Mouse (Mus musculus) mouse trophoblast stem cell (cell line): Measurements from ENCODE around the gene 1700042G07Rik.

Experiments used
- in situ Hi-C, 2 experiments: fragments of 300-500 bp; cut with MseI, MboI; formaldehyde crosslinking; loops; 2 replicates in 1 of 2; 3 replicates in 1 of 2; pipeline ENCODE4 v1.15.1; 2025

The 1700042G07Rik gene

DNA sequence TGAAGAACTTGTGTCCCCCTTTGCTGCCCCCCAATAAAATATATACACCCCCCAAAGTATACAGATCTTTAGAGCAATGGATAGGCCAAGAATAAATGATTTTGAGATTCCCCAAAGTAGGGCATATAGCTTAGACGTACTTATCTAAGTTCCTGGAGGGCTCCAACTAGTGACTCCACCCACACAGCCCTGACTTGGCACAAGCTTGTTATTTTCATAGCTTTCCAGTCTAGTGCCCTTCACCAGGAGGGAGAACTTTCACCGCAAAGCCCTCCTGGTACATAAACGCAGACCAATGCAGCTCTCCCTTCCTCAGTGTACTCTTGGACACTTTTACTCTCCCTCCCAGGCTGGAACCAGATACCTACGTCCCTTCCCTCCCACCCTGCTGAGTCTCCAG, 11.0 kb upstream of the 1700042G07Rik start:
- in situ Hi-C loops, result no loop called here

DNA sequence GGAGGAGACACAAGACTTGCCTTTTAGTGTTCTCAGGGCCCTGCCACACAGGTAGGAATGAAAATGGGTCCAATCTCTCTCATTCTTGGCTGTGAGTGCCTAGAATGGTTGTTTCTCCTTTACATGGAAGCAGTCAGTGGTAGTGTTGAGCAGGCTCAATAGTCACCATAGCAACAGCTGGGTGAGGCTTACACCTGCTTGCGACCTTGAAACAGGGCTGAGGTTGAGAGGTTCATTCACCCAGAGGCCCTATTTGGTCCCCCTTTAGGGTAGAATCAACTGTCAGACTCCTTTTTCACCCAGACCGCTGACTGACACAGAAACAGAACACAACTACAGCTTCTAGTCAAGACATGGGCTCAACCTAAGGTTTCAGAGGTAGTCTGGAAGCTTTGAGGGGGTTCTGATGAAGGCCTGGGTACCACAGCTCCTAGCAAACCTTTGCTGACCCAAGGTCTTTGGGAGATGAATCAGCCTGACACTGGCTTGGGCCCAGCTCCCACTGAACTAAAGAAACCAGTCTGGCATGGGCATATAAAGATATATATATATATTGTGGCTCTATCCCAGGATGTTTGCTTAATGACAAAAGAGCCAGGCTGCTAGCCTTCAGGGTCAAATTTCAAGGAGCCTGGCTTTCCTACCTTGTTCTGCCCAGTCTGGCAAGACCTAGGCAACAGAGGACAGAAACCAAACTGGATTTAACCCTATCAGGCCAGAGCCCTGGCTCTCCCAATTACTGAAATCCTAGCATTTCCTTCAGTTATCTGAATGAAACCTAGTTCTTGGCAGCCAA, 8.2 kb upstream of the 1700042G07Rik start:
- in situ Hi-C loops, result no loop called here

DNA sequence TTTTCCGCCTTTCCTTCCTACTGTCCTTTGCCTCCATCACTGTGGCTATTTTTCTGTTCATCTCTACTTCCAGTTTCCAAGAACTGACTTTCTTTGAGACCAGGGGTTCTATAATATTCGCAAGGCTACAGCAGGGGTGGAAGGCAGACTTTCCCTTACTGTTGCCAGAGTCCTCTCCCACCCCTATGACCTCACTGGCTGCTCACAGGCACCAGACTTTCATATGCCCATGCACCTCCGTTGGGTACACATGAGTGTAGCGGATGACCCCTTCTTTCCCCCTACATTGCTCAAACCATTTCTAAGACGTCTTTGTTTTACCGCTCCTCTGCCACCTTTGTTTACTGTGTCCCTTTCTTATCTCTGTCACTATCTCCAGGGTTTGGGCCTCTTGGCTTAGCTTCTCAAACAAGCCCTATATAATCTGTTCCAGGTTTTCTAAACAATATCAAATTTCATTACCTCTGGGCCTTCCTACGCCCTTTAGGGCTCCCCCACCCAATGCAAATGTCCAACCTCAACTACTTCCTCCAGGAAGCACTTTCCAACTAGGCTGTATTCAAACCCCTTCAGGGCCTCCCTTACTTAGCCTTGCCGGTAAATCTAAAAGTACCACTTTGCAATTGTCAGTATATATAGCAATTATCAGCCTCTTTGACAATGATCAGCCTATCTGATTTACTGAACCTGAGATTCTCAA, 7.3 kb upstream of the 1700042G07Rik start:
- in situ Hi-C loops, result no loop called here

DNA sequence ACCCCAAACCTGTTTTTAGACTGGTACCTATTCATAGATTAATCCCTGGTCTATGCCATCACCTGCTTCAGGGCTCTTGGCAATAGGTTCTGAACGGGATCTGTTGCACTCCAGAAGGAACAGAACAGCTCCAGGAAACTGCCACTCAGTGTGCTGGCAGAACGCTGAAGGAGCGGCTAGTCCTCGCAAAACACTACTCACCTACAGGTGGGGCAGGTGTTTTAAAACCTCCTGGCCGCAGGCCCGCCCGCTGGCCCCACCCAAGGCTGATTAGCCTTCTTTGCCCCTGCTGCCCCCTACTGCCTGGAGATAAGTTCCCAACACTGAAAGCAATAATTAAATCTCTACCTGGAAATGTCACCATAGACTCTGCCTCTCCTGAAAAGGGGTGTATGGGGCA, 5.8 kb upstream of the 1700042G07Rik start, which contains the start of gene Tspan1:
TSS of gene Tspan1 (minus strand) at position 198 of the 400 bp plus-strand sequence.
- in situ Hi-C loops, result no loop called here

DNA sequence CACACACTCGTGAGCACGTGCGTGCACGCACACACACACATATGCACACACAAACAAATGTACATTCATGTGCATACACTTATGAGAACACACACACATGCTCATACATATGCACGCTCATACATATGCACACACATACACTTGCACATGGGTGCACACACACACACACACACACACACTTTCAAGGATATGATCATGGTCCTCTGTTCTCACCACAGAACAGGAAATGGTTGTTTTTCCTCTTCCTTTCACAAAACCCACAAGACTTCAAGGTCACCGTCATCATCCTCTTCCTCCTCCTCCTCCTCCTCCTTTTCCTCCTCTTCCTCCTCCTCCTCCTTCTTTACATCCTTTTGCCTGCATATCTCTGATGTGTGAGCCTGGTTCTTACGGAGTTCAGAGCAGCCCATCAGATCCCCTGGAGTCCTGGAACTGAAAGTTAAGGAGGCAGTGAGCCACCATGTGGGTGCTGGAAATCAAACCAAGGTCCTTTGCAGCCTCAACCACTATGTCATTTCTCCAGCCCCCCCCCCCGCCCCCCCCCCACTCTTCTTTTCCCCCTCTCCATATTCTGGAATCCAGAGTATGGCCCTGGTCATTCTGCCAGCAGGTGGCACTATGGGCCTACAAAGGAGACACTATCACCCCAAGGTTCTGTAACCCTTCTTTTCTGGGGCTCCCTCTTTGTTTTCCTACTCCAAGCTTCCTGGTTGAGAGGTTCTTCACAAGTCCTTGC, 4.4 kb upstream of the 1700042G07Rik start:
- in situ Hi-C loops, result no loop called here

GRCm38 (mm10) chr4:116169353-116169672, 3.9 kb upstream of the 1700042G07Rik start:
- in situ Hi-C loops, result no loop called here

GRCm38 (mm10) chr4:116173752-116174151, 580 bp downstream of the 1700042G07Rik start:
- in situ Hi-C loops, result no loop called here

DNA sequence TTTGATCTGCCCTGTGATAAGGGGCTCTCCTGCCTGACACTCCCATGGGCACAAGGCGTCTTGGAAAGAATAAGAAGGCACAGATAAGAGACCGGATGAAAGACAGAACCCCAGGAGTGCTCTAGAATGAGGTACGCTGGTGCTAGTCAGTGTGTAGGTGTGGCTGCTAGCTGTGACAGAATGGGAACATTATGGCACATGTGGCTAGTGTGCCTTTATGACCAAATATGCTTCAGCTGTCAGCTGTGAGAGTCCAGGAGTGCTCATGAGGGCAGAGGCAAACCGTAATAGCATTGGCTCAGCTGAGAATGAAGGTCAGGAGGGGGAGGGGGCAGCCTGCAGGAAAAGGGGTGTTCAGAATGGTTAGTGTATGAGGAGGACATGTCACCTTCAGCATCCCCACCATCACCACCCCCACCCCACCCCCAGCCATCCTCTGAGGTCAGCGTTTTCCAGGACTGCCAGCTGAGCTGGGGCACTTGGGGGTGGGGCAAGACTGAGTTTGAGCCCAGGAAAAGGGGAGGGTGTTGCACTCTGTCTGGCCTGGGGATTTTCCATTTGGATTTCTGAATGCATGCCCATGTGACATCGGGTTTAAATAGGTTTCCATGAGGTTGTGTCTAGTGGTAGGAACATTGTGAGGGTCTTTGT, 1.4 kb downstream of the 1700042G07Rik start:
- in situ Hi-C loops, result no loop called here

- in situ Hi-C loops, result no loop called here
Observed at GRCm38 (mm10) chr4:116175136-116175535, 2.0 kb downstream of the 1700042G07Rik start.

DNA sequence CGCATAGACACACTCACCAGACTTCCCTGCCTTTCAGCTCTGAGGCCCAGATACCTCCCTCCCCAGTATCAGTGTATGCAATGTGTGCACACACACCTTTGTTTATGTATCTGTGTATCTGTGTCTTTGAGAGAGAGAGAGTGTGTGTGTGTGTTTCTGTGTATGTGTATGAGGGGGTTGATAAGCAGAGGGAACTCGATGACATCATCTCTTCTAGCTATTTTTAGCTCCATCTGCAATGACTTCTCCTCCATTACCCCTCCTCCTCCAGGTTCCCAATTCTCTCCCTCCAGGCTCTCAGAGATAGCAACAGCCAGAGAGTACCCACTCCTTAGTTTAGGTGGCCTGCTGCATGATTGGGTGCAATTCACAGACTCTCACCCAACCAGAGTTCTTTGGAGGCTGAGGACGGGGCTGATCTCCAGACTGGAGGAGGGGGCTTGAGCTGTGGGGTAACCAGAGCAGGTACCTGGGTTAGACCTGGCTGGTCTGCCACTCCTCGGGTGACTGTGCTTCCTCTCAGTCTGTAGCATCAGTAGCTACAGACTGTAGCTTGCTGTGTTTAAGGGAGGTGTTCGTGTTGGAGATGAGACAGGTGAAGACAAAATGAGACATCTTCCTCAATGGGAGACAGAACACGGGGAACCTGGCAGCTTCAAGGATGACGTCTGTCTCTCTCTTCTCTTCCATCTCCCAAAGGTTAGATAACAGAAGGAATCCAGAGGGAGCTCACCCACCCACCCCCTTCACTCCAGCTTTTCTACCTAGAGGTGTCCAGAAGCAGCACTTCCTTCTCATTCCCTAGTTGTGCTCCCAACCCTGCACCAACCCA, 2.8 kb downstream of the 1700042G07Rik start:
- in situ Hi-C loops, result no loop called here

GRCm38 (mm10) chr4:116176543-116176988, 3.4 kb downstream of the 1700042G07Rik start:
- in situ Hi-C loops, result no loop called here

- in situ Hi-C loops, result no loop called here
Observed at GRCm38 (mm10) chr4:116177140-116177539, 4.0 kb downstream of the 1700042G07Rik start.

DNA sequence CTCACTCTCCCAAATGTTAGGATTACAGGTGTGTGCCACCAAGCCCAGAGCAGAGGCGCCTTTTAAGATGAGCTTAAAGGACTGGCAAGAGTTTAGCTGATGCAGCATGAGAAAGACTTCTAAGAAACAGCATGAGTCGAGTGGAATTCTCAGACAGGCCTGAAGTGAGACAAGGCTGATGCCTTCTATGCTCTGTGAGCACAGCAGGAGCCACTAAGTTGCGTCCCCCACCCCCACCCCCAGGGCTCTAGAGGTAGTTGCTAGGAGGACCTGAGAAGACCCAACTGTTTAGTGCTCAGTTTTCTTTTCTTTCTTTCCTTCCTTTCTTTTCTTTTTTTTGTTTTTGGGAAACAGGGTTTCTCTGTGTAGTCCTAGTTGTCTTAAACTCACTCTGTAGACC, 8.9 kb downstream of the 1700042G07Rik start:
- in situ Hi-C loops, result no loop called here

- in situ Hi-C loops, result no loop called here
Observed at GRCm38 (mm10) chr4:116182745-116183144, 9.6 kb downstream of the 1700042G07Rik start.

GRCm38 (mm10) chr4:116185083-116185482, 11.9 kb downstream of the 1700042G07Rik start:
- in situ Hi-C loops, result no loop called here

DNA sequence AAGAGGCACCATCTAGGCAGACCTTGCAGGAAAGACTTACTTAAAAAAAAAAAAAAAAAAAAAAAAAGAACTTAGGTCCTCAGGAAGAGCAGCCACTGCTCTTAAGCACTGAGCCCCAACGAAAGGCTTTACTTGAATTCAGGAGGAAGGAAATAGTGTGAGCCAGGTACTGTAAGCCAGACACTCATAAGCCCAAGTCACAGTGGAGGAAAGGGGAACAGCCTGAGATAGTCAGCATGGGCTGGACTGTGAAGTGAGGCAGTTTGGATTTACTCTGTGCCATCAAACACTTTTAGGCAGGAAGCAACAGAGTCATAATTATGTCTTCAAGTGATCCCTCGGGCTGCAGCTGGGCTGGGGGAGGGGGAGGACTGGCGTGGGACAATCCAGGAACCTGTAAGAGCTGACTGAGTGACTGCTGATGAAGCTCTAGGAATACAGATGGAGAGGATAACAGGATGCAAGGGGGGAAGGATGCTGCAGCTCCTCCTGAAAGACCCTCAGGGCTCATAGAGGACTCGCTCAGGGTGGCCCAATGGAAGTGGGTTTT, 19.2 kb downstream of the 1700042G07Rik start:
- in situ Hi-C loops, result no loop called here

DNA sequence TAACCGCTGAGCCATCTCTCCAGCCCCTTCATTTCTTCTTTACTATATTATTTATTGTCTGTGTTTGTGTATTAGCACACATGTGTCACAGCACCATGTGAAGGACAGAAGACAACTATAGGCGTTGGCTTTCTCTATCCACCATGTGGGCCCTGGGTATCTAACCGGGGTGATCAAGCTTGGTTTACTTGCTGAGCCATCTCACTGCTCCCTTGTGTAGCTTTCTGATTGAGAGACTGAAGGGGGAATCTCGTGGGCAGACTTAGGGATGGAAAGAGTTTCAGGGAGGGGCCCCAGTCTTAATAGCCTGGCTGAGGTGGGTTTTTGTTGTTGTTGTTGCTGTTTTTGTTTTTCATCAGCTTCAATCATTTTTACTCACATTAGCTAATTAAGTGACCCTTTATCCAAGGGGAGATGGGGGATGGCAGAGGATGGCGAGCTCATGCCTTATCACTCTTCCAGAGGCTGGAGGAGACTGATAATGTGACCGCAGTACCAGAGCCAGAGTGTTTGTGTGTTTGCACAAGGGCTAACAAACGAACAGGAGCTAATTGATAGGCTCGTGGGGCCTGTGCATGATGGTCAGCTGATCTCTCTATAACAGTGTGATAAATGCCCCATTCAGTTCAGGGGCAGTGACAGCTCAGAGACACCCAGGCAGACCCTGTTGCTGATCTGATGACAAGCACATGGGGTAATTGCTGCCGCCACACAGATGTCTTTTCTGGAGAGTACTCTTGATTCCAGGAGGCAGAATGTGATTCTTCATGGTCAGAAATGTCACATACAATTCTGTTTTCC, 20.6 kb downstream of the 1700042G07Rik start:
- in situ Hi-C loops, result no loop called here

DNA sequence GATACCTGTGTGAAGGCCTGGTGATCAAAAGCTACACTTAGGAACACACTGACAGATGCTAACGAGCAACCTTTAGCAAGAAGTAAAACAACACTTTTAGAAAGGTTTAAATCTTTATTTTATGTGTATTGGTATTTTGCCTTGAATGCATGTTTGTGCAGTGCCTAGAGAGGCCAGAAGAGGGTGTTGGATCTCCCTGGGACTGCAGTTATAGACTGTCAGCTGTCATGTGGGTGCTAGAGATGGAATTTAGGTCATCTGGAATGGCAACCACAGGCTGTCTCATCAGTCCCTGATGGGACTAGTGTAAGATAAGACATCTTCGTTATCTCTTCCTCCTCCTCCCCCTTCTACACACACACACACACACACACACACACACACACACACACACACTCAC, 25.2 kb downstream of the 1700042G07Rik start:
- in situ Hi-C loops, result no loop called here

DNA sequence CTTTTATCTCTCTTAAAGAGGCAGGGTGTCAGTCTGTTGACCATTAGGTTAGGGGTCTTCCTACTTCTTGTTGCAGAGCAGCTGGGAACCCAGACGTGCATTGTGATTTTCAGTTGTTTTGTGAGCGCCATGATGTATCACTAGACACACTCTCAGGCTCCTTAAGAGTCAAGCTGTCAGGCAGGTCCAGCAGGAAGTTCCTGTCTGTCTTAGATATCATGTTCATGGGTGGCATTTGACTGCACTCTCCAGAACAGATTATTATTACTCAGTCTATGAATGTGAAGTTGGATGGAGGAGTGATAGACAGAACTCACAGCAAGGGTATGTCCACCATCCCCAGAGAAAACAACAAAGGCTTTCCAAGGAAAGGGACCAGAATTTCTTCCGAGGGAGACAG, 31.2 kb downstream of the 1700042G07Rik start:
- in situ Hi-C loops, result no loop called here

DNA sequence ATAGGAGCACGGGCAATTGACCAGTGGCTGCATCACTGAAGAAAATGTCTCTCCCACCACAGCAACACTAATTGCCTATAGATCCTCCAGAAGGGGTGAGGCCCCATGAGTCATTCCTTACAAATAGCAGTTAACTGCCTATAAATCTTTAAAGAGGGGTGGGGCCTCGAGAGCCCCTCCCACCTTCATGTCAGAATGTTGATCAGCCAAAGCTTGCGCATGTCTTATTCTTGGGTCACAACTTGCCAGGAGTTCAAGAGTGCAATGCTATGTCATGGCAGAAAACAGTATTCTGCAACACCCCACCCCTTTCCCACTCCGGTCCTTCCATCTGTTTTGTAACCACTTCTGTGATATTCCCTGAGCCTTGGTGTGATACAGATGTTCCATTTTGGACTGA, 33.4 kb downstream of the 1700042G07Rik start:
- in situ Hi-C loops, result no loop called here
